Mouse (Mus musculus) kidney, postnatal 36 days (tissue): ENCODE data around the gene Adam4.
"Not testable (repeated sequence)": the region's sequence is repeated elsewhere in the genome, so short reads cannot be mapped to it uniquely, and the experiment has no call there.

ENCODE experiments used
- DNase-seq, 2 experiments: peaks; one replicate each; pipeline ENCODE4 v3.0.0; 2021 to 2022; ENCODE audit warnings: mixed read lengths in 2 of 2

The Adam4 gene

GRCm38 (mm10) chr12:81421846-81422245 lies at the start of gene Adam4:
Adam4 (minus strand) TSS chr12:81421946.
- no peak for DNase-seq

- DNase-seq: not testable (repeated sequence)
Observed at GRCm38 (mm10) chr12:81459051-81459450, 37.3 kb upstream of the Adam4 start.

GRCm38 (mm10) chr12:81438985-81439384 lies 17.2 kb upstream of the Adam4 start:
- not testable (repeated sequence) for DNase-seq

GRCm38 (mm10) chr12:81434778-81435177 lies 13.0 kb upstream of the Adam4 start:
- DNase-seq: peak; percentile 53 to 75

- no peak for DNase-seq
Observed at GRCm38 (mm10) chr12:81413211-81413610, 8.5 kb downstream of the Adam4 start.

- no peak for DNase-seq
Observed at GRCm38 (mm10) chr12:81408966-81409365, 12.8 kb downstream of the Adam4 start.

GRCm38 (mm10) chr12:81402187-81402586 lies 19.6 kb downstream of the Adam4 start:
- DNase-seq: peak; percentile 44 to 79

GRCm38 (mm10) chr12:81379364-81379763 lies 42.4 kb downstream of the Adam4 start, which contains the start of gene Gm4787:
Gm4787 (minus strand) TSS chr12:81379464.
- not testable (repeated sequence) for DNase-seq
